Mouse (Mus musculus): ENCODE results near the gene Nid1.

DNA sequence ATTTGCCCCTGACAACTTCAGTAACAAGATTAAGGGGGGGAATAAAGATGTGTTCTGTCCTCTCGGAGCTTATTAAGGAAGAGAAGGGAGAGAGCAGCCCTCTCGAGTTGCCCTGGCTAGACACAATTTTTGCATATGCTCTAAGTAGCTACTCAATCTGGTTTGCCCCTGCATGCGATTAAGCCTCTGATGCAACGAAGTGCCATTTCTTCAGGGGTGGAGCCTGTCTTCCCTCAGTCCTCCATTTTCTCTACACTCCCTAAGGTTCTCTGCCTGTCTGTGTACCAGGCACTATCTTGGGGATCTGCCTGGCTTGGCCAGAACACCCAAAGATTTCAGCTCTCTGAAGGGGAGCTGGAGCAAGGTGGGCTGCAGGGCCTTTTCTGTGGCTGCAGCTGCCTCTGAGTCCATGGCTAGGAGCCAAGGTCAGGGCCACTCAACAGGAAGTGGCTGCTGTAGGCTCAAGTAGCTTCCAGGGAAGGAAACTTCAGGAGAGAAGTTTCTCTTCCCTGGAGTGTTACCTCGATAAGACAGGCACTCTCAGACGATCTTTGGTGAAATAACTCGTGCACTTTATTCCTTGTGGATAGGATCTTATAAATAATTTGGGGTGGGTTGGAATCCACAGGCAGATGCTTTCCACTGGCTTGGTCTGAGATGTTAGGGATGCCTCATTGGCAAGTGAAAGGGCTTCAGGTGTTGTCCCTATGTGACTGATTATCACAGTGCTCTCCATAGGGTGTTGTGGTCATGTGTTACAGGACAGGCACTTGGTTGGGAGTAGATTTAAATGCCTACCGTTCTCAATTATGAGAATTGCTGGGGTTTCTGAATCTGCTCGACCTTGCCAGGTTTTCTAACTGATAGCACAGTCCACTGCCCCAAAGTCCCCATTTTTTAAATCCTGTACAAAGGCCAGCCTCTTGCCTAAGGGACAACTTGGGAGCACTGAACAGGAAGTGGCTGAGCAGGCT, 112.6 kb downstream of the Nid1 start:
- no peak for TF ChIP-seq POLR2A (IDR thresholded peaks at IDR 0.05; ENCODE audit: extremely low read depth, insufficient read depth, low read length)
- no peak for TF ChIP-seq CTCF (IDR thresholded peaks at IDR 0.05; ENCODE audit: low read depth, low read length)
